Mouse (Mus musculus) CD4-positive, CD25-positive, alpha-beta regulatory T cell, adult 2 months (primary cell): ENCODE measurements around the gene N4bp2l2.
"Not testable (repeated sequence)": the region's sequence is repeated elsewhere in the genome, so short reads cannot be mapped to it uniquely, and the experiment has no call there.

Experiments
- DNase-seq: peaks from one replicate; pipeline ENCODE4 v3.0.0-alpha.2; 2012; ENCODE audit warnings: low read depth, low spot score

The N4bp2l2 gene

DNA sequence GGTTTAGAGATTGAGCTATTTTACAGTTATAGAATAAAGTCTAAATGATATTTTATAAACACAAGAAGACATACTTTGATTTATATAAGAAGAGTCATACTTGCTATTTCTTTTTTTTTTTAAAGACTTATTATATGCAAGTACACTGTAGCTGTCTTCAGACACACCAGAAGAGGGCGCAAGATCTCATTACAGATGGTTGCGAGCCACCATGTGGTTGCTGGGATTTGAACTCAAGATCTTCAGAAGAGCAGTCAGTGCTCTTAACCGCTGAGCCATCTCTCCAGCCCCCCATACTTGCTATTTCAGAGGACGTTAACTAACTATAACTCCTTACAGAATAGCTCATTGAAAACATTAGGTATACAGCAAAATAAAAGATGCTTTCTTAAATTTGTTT lies 22.6 kb downstream of the N4bp2l2 start:
- DNase-seq = not testable (repeated sequence)

DNA sequence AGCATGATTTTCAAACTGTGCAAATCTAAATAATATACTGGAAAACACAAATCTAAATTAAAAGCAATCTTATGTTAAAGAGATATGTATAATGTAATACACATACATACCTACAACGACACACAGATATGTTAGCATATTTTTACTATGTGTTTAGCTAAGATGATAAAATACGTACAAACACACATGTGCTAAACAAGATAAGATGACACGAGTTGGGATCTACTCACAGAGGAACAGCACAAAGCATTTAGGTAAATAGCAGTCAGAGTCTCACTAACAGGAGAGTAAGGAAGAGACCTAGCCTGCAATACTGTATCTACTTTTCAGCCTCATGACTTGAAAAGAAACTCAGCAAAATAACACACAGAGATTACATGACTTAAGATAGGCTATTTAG lies 24.5 kb downstream of the N4bp2l2 start:
- no peak for DNase-seq

DNA sequence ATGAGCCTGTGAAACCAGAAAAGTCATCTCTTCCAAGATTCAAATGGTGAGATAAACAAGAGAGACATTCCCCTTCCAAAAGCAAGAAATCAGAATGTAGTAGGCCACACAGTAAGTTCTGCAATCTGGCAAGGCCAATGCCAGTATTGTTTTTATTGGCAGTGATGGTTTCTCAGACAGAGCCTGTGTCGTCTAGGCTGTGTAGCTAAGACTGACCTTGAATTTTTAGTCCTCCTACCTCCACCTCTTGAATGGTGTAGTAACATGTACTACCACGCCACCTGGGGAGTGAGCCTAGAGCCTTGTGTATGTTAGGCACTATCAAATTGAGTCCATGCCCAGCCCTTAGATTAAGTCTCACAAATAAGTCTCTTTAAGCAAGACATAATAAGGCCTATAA lies 36.3 kb downstream of the N4bp2l2 start:
- DNase-seq = no peak

DNA sequence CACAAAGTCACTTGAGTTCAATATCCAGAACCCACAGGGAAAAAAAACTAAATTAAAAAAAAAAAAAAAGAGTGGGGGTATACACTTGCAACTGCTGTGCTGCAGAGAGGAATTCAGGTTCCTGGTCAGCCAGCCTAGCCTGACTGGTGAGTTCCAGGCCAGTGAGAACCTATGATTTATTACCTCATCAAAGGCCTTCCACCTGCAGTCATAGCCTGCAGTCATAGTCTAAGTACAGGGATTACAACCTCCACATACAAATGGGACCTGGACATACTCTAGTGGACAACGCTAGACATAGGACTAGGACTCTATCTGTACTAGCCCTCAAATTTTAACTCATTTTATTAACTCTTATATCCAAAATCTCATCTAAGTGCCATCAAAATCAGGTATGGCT lies 36.7 kb downstream of the N4bp2l2 start:
- DNase-seq = no peak

- peak; percentile 13 for DNase-seq
These were observed 40.5 kb downstream of the N4bp2l2 start for GRCm38 (mm10) chr5:150625528-150625927.

DNA sequence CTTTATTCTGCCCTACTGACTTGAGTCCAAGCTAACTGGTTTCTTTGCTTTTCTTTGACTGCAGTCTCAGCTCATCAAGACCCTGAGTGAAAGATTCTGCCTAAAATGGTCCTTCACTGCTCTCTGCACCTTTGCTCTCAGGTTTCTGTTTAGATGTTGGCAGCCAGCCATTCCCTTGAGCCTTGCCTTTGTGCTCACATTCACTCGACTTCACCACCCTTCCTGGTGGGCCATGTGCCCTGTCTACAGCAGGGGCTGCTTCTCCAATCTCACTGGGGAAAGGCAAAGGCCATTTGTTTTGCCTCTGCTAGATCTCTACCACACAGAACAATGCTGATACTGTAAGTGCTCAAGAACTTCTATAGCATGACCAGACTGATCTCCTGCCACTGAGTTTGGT lies 43.2 kb downstream of the N4bp2l2 start:
- no peak for DNase-seq

DNA sequence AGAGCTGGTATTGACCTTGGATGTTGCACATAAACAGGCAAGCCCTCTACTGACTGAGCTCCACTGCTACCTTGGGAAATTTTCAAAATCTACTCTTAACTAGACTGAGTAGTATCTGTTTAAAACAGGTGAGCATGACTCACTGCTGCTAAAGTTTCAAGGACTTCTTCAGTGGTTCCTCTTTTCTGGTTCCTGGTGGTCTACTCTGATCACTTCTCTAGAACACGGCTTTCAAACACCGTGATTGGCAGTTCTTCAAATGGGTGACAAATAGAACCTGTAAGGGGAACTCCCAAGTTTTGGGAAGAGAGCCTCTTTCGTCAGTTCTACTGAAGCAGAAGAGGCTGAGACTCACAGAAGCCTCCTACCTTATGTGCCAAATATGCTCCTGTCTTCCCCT lies 44.4 kb downstream of the N4bp2l2 start:
- no peak for DNase-seq

GRCm38 (mm10) chr5:150620588-150621135 lies 45.3 kb downstream of the N4bp2l2 start:
- DNase-seq = no peak

GRCm38 (mm10) chr5:150618599-150619355 lies 47.2 kb downstream of the N4bp2l2 start:
- no peak for DNase-seq

GRCm38 (mm10) chr5:150616731-150617130 lies 49.3 kb downstream of the N4bp2l2 start:
- DNase-seq = no peak

DNA sequence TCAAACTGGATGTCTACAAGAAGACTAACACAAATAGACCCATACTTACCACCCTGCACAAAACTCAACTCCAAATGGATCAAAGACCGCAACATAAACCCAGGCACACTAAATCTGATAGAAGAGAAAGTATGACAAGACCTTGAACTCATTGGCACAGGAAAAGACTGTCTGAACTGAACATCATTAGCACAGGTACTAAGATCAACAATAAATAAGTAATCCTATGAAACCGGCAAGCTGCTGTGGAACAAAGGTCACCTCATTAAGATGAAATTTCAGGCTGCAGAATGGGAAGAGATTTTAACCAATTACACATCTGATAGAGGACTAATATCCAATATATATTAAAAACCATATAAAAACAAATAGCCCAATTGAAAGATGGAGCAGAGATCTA lies 49.8 kb downstream of the N4bp2l2 start:
- DNase-seq = no peak

DNA sequence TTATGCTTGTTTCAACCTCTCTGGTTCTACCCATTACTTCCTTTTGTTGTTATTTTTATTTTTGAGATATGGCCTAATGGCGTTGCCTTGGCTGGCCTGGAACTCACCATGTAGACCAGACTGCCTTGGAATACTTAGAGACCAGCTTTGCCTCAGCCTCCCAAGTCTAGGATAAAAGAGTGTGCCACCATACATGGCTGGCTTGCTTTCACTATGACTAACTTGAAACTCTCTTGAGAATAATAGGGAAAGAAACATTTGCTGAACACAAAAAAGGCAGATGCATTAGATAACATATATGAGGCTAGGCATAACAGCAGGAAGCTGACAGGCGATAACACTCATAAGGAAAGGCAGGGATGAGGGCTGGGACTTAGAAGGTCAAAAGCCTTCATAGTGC lies 51.9 kb downstream of the N4bp2l2 start:
- DNase-seq = no peak

DNA sequence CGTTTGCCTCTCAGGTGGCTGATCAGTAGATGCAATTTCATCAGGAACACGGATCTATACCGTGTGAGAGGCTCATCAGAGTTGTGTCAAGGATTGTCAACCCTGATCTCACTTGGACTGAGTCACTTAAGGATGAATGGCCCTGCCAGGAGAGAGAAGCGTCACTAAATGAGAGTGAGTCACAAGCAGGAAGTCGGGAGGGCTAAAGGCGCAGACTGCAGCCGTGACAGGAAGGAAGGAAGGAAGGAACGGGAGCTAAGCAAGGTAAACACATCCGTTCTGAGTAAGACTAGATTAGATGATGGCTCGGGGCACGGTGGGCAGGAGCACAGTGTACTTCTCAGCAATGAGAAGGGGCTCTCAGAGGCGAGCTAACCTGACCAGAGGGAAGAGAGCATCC lies 54.3 kb downstream of the N4bp2l2 start:
- peak; percentile 84 for DNase-seq

GRCm38 (mm10) chr5:150611136-150611535 lies 54.8 kb downstream of the N4bp2l2 start:
- DNase-seq = no peak

- no peak for DNase-seq
These were observed 58.4 kb downstream of the N4bp2l2 start for GRCm38 (mm10) chr5:150607631-150608030.

- no peak for DNase-seq
These were observed 59.9 kb downstream of the N4bp2l2 start for GRCm38 (mm10) chr5:150606131-150606530.

GRCm38 (mm10) chr5:150601441-150602230 lies 64.3 kb downstream of the N4bp2l2 start:
- DNase-seq = peak; percentile 55

- DNase-seq = peak; percentile 82
These were observed 65.2 kb downstream of the N4bp2l2 start for GRCm38 (mm10) chr5:150600554-150601440.

DNA sequence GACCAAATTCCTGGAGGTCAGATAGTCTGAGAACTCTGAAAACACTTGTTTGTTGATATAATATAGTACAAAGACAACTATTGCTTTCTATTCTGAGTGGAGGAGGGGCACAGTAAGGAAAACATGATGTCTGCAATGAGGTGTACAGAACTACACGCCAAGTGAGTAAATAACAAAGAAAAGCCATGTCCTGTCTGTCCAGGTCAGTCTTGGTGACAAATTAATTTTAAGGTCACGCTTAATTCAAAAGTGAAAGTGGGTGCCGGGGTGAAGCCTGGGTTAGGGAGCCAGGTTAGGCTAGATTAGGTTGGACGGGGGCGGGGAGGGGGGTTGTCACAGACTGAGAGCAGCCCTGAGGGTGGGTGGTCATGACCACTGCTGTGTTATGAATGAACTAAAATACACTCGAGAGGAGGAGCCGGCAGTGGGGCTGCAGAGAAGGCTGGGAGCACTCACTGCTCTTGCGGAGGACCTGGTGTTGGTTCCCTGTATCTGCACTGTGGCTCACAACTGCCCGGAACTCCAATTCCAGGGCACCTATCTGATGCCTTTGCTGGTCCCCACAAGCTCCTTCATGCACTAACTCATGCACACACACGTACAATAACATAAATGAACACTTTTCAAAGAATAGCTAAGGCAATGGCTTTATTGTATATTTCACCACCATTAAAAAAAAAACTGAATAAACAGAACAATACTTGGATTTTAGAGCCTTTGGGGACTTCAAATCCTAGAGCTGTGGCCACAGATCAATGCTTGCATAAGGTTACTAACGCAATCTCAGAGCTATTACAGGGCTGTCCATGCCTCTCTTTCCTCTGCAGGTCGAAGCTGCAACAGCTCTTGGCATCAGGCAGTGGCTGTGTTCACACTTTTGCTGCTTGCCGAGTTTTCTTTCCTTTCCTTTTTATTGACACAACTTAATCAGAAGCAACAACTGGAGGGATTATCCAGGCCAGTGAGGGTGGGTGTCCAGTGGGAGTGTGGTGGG lies 66.4 kb downstream of the N4bp2l2 start:
- DNase-seq = peak; percentile 49
